Comparison of ENCODE assay signal across 7 mouse cellular contexts in genomic region chr17:55956129-55956528, GRCm38 (mm10). TPM values are rescaled to one million over a fixed set of nuclear protein-coding genes. Genes with fewer than 3 reads are reported as not detected.
A peak's percentile ranks its signal among the peaks of the same experiment; 100 is the strongest.
DNase-seq lines count a peak whose midpoint lies in the region; ATAC-seq and TF ChIP-seq lines count a peak whose summit lies in the region.

No protein-coding gene starts in this region.

- under 1% methylated on average over 26 of the region's 26 CpGs for WGBS in forebrain, embryonic 14.5 days
- WGBS in limb, embryonic 10.5 days = 2% methylated on average over 26 of the region's 26 CpGs
- under 1% methylated on average over 26 of the region's 26 CpGs for WGBS in midbrain, embryonic 13.5 days

- peak; percentile 24; the same call in 1 of the 2 replicates for ATAC-seq in forebrain, embryonic 14.5 days
- peak; percentile 24 for ATAC-seq in midbrain, embryonic 13.5 days

- H3K4me3 ChIP-seq in forebrain, embryonic 14.5 days (ENCODE audit: low read depth, low read length) = peak overlapping the region; percentile 44
- H3K4me3 ChIP-seq in limb, embryonic 10.5 days = peak overlapping the region; percentile 61
- peak overlapping the region; percentile 48 for H3K4me3 ChIP-seq in midbrain, embryonic 13.5 days (replicated peaks)
- H3K4me3 ChIP-seq in testis, adult 2 months (ENCODE audit: control insufficient read depth, low read depth, low read length) = peak overlapping the region; percentile 80

- H3K9ac ChIP-seq in forebrain, embryonic 14.5 days (ENCODE audit: low read length) = peak overlapping the region; percentile 65
- H3K9ac ChIP-seq in midbrain, embryonic 13.5 days (replicated peaks) = peak overlapping the region; percentile 67

- H3K27me3 ChIP-seq in forebrain, embryonic 14.5 days (replicated peaks; ENCODE audit: control insufficient read depth, insufficient read depth, low read length) = no peaks in the 10 kb centered on the region
- peaks cover 18% of the 10 kb centered on the region for H3K27me3 ChIP-seq in limb, embryonic 10.5 days (ENCODE audit: low read depth, poor library complexity, severe bottlenecking)
- peaks cover 22% of the 10 kb centered on the region for H3K27me3 ChIP-seq in midbrain, embryonic 13.5 days
- H3K27me3 ChIP-seq in testis, adult 2 months (ENCODE audit: control insufficient read depth, insufficient read depth, low read length) = no peaks in the 10 kb centered on the region

- peak; percentile 88 for DNase-seq in WW6 (ENCODE audit: low read depth, low spot score)
- peak; percentile 70 for DNase-seq in c-Kit-positive CD71-positive TER-119-positive erythroid progenitor cells, embryonic 14.5 days (ENCODE audit: low spot score)
- peak; percentile 80 for DNase-seq in forebrain, embryonic 14.5 days (ENCODE audit: low spot score)
- DNase-seq in kidney, adult 11 months = peak; percentile 78
- DNase-seq in limb, embryonic 10.5 days (ENCODE audit: low spot score) = peak; percentile 84

- TF ChIP-seq CTCF in testis, adult 2 months (IDR thresholded peaks at IDR 0.05; ENCODE audit: control insufficient read depth, insufficient read depth, insufficient replicate concordance, low read depth, low read length) = no peak

- peaks cover 4% of the 10 kb centered on the region; the same call in 1 of the 2 replicates for H3K36me3 ChIP-seq in forebrain, embryonic 14.5 days (ENCODE audit: control insufficient read depth, insufficient read depth, low read length)
- H3K36me3 ChIP-seq in limb, embryonic 10.5 days = peaks cover 7% of the 10 kb centered on the region
- H3K36me3 ChIP-seq in midbrain, embryonic 13.5 days = 0 out of 2 replicates have a peak, but pooled peaks cover under 1% of the 10 kb centered on the region
- no peaks in the 10 kb centered on the region for H3K36me3 ChIP-seq in testis, adult 2 months (ENCODE audit: control insufficient read depth, insufficient read depth, low read length)

- H3K27ac ChIP-seq in forebrain, embryonic 14.5 days (ENCODE audit: low read depth, low read length) = no peak overlapping the region; the same call in 1 of the 2 replicates
- peak overlapping the region; percentile 50; the same call in 1 of the 2 replicates for H3K27ac ChIP-seq in limb, embryonic 10.5 days
- H3K27ac ChIP-seq in midbrain, embryonic 13.5 days = peak overlapping the region; percentile 57
- H3K27ac ChIP-seq in testis, adult 2 months (ENCODE audit: control insufficient read depth, insufficient read depth, low read depth, low read length) = no peak overlapping the region

- peaks cover 17% of the 10 kb centered on the region for H3K4me1 ChIP-seq in forebrain, embryonic 14.5 days (ENCODE audit: control insufficient read depth, insufficient read depth, low read length)
- peaks cover 31% of the 10 kb centered on the region for H3K4me1 ChIP-seq in limb, embryonic 10.5 days
- H3K4me1 ChIP-seq in midbrain, embryonic 13.5 days (replicated peaks) = peaks cover 37% of the 10 kb centered on the region
- H3K4me1 ChIP-seq in testis, adult 2 months (ENCODE audit: control insufficient read depth, insufficient read depth, low read length) = peaks cover 18% of the 10 kb centered on the region

- no peaks in the 10 kb centered on the region for H3K9me3 ChIP-seq in forebrain, embryonic 14.5 days (replicated peaks; ENCODE audit: control insufficient read depth, low read length)
- H3K9me3 ChIP-seq in limb, embryonic 10.5 days (replicated peaks) = no peaks in the 10 kb centered on the region
- no peaks in the 10 kb centered on the region for H3K9me3 ChIP-seq in midbrain, embryonic 13.5 days

- H3K4me2 ChIP-seq in forebrain, embryonic 14.5 days (ENCODE audit: low read length) = peak overlapping the region; percentile 72
- H3K4me2 ChIP-seq in midbrain, embryonic 13.5 days (replicated peaks) = peak overlapping the region; percentile 59

- TF ChIP-seq POLR2A in testis, adult 2 months (IDR thresholded peaks at IDR 0.05; ENCODE audit: control insufficient read depth, low read depth, low read length) = peak; percentile 37; the same call in 1 of the 2 replicates

RNA-seq across cellular contexts. Expression of gene Yju2, which starts 2.8 kb away (rescaled TPM):
- 25.4 and 26.1 TPM in 2 replicates for polyA plus RNA-seq in forebrain, embryonic 14.5 days (2014; fragmentation: Nextera tagmentation; extraction: Ambion mirVana)
- polyA plus RNA-seq in limb, embryonic 10.5 days (2016; fragmentation: Nextera tagmentation; extraction: Ambion mirVana) = 27.7 and 28.5 TPM in 2 replicates
- polyA plus RNA-seq in midbrain, embryonic 13.5 days (2015; fragmentation: Nextera tagmentation; extraction: Ambion mirVana) = 27.9 and 28.2 TPM in 2 replicates
- polyA plus RNA-seq in testis, adult 2 months (2012; rRNA removed) = 4.9 TPM in 2 replicates

RNA-seq across cellular contexts. Expression of gene Ebi3, which starts 3.7 kb away (rescaled TPM):
- 2.6 and 3.8 TPM in 2 replicates for polyA plus RNA-seq in forebrain, embryonic 14.5 days (2014; fragmentation: Nextera tagmentation; extraction: Ambion mirVana)
- polyA plus RNA-seq in limb, embryonic 10.5 days (2016; fragmentation: Nextera tagmentation; extraction: Ambion mirVana) = 0.90 and 1.1 TPM in 2 replicates
- 4.7 and 5.1 TPM in 2 replicates for polyA plus RNA-seq in midbrain, embryonic 13.5 days (2015; fragmentation: Nextera tagmentation; extraction: Ambion mirVana)
- 0.53 and 0.75 TPM in 2 replicates for polyA plus RNA-seq in testis, adult 2 months (2012; rRNA removed)

RNA-seq across cellular contexts. Expression of gene Zfp119b, which starts 6.8 kb away (rescaled TPM):
- 9.8 and 10.3 TPM in 2 replicates for polyA plus RNA-seq in forebrain, embryonic 14.5 days (2014; fragmentation: Nextera tagmentation; extraction: Ambion mirVana)
- polyA plus RNA-seq in limb, embryonic 10.5 days (2016; fragmentation: Nextera tagmentation; extraction: Ambion mirVana) = 3.9 and 5.0 TPM in 2 replicates
- 9.4 and 9.5 TPM in 2 replicates for polyA plus RNA-seq in midbrain, embryonic 13.5 days (2015; fragmentation: Nextera tagmentation; extraction: Ambion mirVana)
- polyA plus RNA-seq in testis, adult 2 months (2012; rRNA removed) = 0.24 and 0.48 TPM in 2 replicates

RNA-seq across cellular contexts. Expression of gene Shd, which starts 14.1 kb away (rescaled TPM):
- polyA plus RNA-seq in forebrain, embryonic 14.5 days (2014; fragmentation: Nextera tagmentation; extraction: Ambion mirVana) = 109 and 111 TPM in 2 replicates
- polyA plus RNA-seq in limb, embryonic 10.5 days (2016; fragmentation: Nextera tagmentation; extraction: Ambion mirVana) = 23.6 and 39.7 TPM in 2 replicates
- 181 and 184 TPM in 2 replicates for polyA plus RNA-seq in midbrain, embryonic 13.5 days (2015; fragmentation: Nextera tagmentation; extraction: Ambion mirVana)
- 0.63 and 1.1 TPM in 2 replicates for polyA plus RNA-seq in testis, adult 2 months (2012; rRNA removed)

RNA-seq across cellular contexts. Expression of gene Fsd1, which starts 30.2 kb away (rescaled TPM):
- 106 and 121 TPM in 2 replicates for polyA plus RNA-seq in forebrain, embryonic 14.5 days (2014; fragmentation: Nextera tagmentation; extraction: Ambion mirVana)
- 44.0 and 56.6 TPM in 2 replicates for polyA plus RNA-seq in limb, embryonic 10.5 days (2016; fragmentation: Nextera tagmentation; extraction: Ambion mirVana)
- 135 and 136 TPM in 2 replicates for polyA plus RNA-seq in midbrain, embryonic 13.5 days (2015; fragmentation: Nextera tagmentation; extraction: Ambion mirVana)
- polyA plus RNA-seq in testis, adult 2 months (2012; rRNA removed) = 2.3 and 2.4 TPM in 2 replicates

Comparison
In these comparisons a context has a peak if more than half of its experiments do, and no peak if none do; other contexts are left out.
1. H3K27ac ChIP-seq: peak in limb, embryonic 10.5 days (single experiment) and midbrain, embryonic 13.5 days (single experiment); none in forebrain, embryonic 14.5 days (single experiment) and testis, adult 2 months (single experiment).
2. Peak in every context shown above with its lines, with median percentiles within 50 percentile points of each other: DNase-seq and H3K4me3 ChIP-seq.